Mouse (Mus musculus): ENCODE measurements around the gene Olfr1508. TPM values are rescaled to one million over a fixed set of nuclear protein-coding genes. Genes with fewer than 3 reads are reported as not detected.
"Not testable (repeated sequence)": the region's sequence is repeated elsewhere in the genome, so short reads cannot be mapped to it uniquely, and the experiment has no call there.

The Olfr1508 gene
- not detected in 2 replicates for polyA plus RNA-seq (2014; fragmentation: Nextera tagmentation; extraction: Ambion mirVana)

- Histone ChIP-seq H3K4me1 (replicated peaks; ENCODE audit: control insufficient read depth, insufficient read depth, low read length) (no peaks in the 10 kb centered on the region), H3K9me3 (ENCODE audit: control insufficient read depth, low read length) (no peaks in the 10 kb centered on the region), H3K4me3 (ENCODE audit: low read depth, low read length) (no peak within 1 kb of the TSS), H3K4me2 (ENCODE audit: low read depth, low read length, severe bottlenecking) (no peak within 1 kb of the TSS), H3K9ac (ENCODE audit: low read length) (no peak within 1 kb of the TSS), H3K27ac (ENCODE audit: low read depth, low read length) (no peak within 1 kb of the TSS), H3K36me3 (ENCODE audit: control insufficient read depth, insufficient read depth, low read length) (no peaks in the 10 kb centered on the region), H3K27me3 (ENCODE audit: control insufficient read depth, insufficient read depth, low read length) (no peaks in the 10 kb centered on the region)
- DNase-seq (ENCODE audit: low spot score) (no peak), ATAC-seq (replicated peaks; ENCODE audit: low FRiP score) (no peak)
- WGBS: 62% methylated on average over 2 of the region's 2 CpGs
These were observed at the start of gene Olfr1508 for GRCm38 (mm10) chr14:52467395-52467794. TSS of gene Olfr1508 (minus strand) at chr14:52467495.

GRCm38 (mm10) chr14:52495516-52495915, 28.2 kb upstream of the Olfr1508 start, which contains the start of gene Olfr1507:
TSS of gene Olfr1507 (minus strand) at chr14:52495749.
- ATAC-seq (replicated peaks; ENCODE audit: low FRiP score) (no peak), DNase-seq (ENCODE audit: low spot score) (no peak)
- no peaks in the 10 kb centered on the region for H3K9me3 ChIP-seq (ENCODE audit: control insufficient read depth, low read length)
- H3K36me3 ChIP-seq (ENCODE audit: control insufficient read depth, insufficient read depth, low read length): no peaks in the 10 kb centered on the region
- 85% methylated on average over 4 of the region's 4 CpGs for WGBS
- H3K9ac ChIP-seq (ENCODE audit: low read length): no peak within 1 kb of the TSS
- no peaks in the 10 kb centered on the region for H3K27me3 ChIP-seq (ENCODE audit: control insufficient read depth, insufficient read depth, low read length)
- H3K4me3 ChIP-seq (ENCODE audit: low read depth, low read length): no peak within 1 kb of the TSS
- H3K4me2 ChIP-seq (ENCODE audit: low read depth, low read length, severe bottlenecking): no peak within 1 kb of the TSS
- no peak within 1 kb of the TSS for H3K27ac ChIP-seq (ENCODE audit: low read depth, low read length)
- H3K4me1 ChIP-seq (replicated peaks; ENCODE audit: control insufficient read depth, insufficient read depth, low read length): no peaks in the 10 kb centered on the region

- Histone ChIP-seq H3K4me2 (ENCODE audit: low read depth, low read length, severe bottlenecking) (no peak overlapping the region), H3K4me1 (replicated peaks; ENCODE audit: control insufficient read depth, insufficient read depth, low read length) (no peaks in the 10 kb centered on the region), H3K27me3 (ENCODE audit: control insufficient read depth, insufficient read depth, low read length) (no peaks in the 10 kb centered on the region), H3K9ac (ENCODE audit: low read length) (no peak overlapping the region), H3K27ac (ENCODE audit: low read depth, low read length) (no peak overlapping the region), H3K9me3 (ENCODE audit: control insufficient read depth, low read length) (no peaks in the 10 kb centered on the region), H3K4me3 (ENCODE audit: low read depth, low read length) (no peak overlapping the region), H3K36me3 (ENCODE audit: control insufficient read depth, insufficient read depth, low read length) (no peaks in the 10 kb centered on the region)
- DNase-seq (ENCODE audit: low spot score) (no peak), ATAC-seq (replicated peaks; ENCODE audit: low FRiP score) (no peak)
- WGBS: 81% methylated on average over 1 of the region's 1 CpGs
These were observed 1.6 kb downstream of the Olfr1508 start for GRCm38 (mm10) chr14:52465738-52466137.

- H3K4me3 ChIP-seq (ENCODE audit: low read depth, low read length): no peak overlapping the region
- no peaks in the 10 kb centered on the region for H3K27me3 ChIP-seq (ENCODE audit: control insufficient read depth, insufficient read depth, low read length)
- no peak for DNase-seq (ENCODE audit: low spot score)
- no peak for ATAC-seq (replicated peaks; ENCODE audit: low FRiP score)
- H3K4me2 ChIP-seq (ENCODE audit: low read depth, low read length, severe bottlenecking): no peak overlapping the region
- no peaks in the 10 kb centered on the region for H3K36me3 ChIP-seq (ENCODE audit: control insufficient read depth, insufficient read depth, low read length)
- H3K27ac ChIP-seq (ENCODE audit: low read depth, low read length): no peak overlapping the region
- H3K9ac ChIP-seq (ENCODE audit: low read length): no peak overlapping the region
- no peaks in the 10 kb centered on the region for H3K9me3 ChIP-seq (ENCODE audit: control insufficient read depth, low read length)
- H3K4me1 ChIP-seq (replicated peaks; ENCODE audit: control insufficient read depth, insufficient read depth, low read length): no peaks in the 10 kb centered on the region
These were observed 5.4 kb downstream of the Olfr1508 start for GRCm38 (mm10) chr14:52461928-52462327.

GRCm38 (mm10) chr14:52451138-52451537, 16.2 kb downstream of the Olfr1508 start:
- Histone ChIP-seq H3K4me3 (ENCODE audit: low read depth, low read length) (no peak overlapping the region), H3K4me1 (replicated peaks; ENCODE audit: control insufficient read depth, insufficient read depth, low read length) (no peaks in the 10 kb centered on the region), H3K27ac (ENCODE audit: low read depth, low read length) (no peak overlapping the region), H3K4me2 (ENCODE audit: low read depth, low read length, severe bottlenecking) (no peak overlapping the region), H3K36me3 (ENCODE audit: control insufficient read depth, insufficient read depth, low read length) (no peaks in the 10 kb centered on the region), H3K9me3 (ENCODE audit: control insufficient read depth, low read length) (no peaks in the 10 kb centered on the region), H3K27me3 (ENCODE audit: control insufficient read depth, insufficient read depth, low read length) (no peaks in the 10 kb centered on the region), H3K9ac (ENCODE audit: low read length) (no peak overlapping the region)
- DNase-seq (ENCODE audit: low spot score) (no peak), ATAC-seq (replicated peaks; ENCODE audit: low FRiP score) (no peak)
- WGBS: 91% methylated on average over 8 of the region's 8 CpGs

- ATAC-seq (replicated peaks; ENCODE audit: low FRiP score): no peak
These were observed 24.6 kb downstream of the Olfr1508 start, which contains the start of gene Olfr1509 for GRCm38 (mm10) chr14:52442690-52443089. TSS of gene Olfr1509 (plus strand) at chr14:52442990.

GRCm38 (mm10) chr14:52427686-52428085, 39.6 kb downstream of the Olfr1508 start:
- H3K4me1 ChIP-seq (replicated peaks; ENCODE audit: control insufficient read depth, insufficient read depth, low read length): no peaks in the 10 kb centered on the region
- no peak overlapping the region for H3K27ac ChIP-seq (ENCODE audit: low read depth, low read length)
- 96% methylated on average over 1 of the region's 1 CpGs for WGBS
- no peaks in the 10 kb centered on the region for H3K27me3 ChIP-seq (ENCODE audit: control insufficient read depth, insufficient read depth, low read length)
- no peaks in the 10 kb centered on the region for H3K36me3 ChIP-seq (ENCODE audit: control insufficient read depth, insufficient read depth, low read length)
- H3K9me3 ChIP-seq (ENCODE audit: control insufficient read depth, low read length): no peaks in the 10 kb centered on the region
- DNase-seq (ENCODE audit: low spot score) (no peak), ATAC-seq (replicated peaks; ENCODE audit: low FRiP score) (no peak)
- H3K4me2 ChIP-seq (ENCODE audit: low read depth, low read length, severe bottlenecking): no peak overlapping the region
- H3K9ac ChIP-seq (ENCODE audit: low read length): no peak overlapping the region
- no peak overlapping the region for H3K4me3 ChIP-seq (ENCODE audit: low read depth, low read length)

More at GRCm38 (mm10) chr14:52442690-52443089, 24.6 kb downstream of the Olfr1508 start, which contains the start of gene Olfr1509:
- H3K9ac ChIP-seq (ENCODE audit: low read length): no peak within 1 kb of the TSS
- no peak within 1 kb of the TSS for H3K27ac ChIP-seq (ENCODE audit: low read depth, low read length)
- H3K4me1 ChIP-seq (replicated peaks; ENCODE audit: control insufficient read depth, insufficient read depth, low read length): no peaks in the 10 kb centered on the region
- H3K36me3 ChIP-seq (ENCODE audit: control insufficient read depth, insufficient read depth, low read length): no peaks in the 10 kb centered on the region
- no peaks in the 10 kb centered on the region for H3K27me3 ChIP-seq (ENCODE audit: control insufficient read depth, insufficient read depth, low read length)
- H3K4me3 ChIP-seq (ENCODE audit: low read depth, low read length): no peak within 1 kb of the TSS
- DNase-seq (ENCODE audit: low spot score): no peak
- H3K9me3 ChIP-seq (ENCODE audit: control insufficient read depth, low read length): no peaks in the 10 kb centered on the region
- no peak within 1 kb of the TSS for H3K4me2 ChIP-seq (ENCODE audit: low read depth, low read length, severe bottlenecking)

- H3K4me3 ChIP-seq (ENCODE audit: low read depth, low read length): no peak within 1 kb of the TSS
- no peaks in the 10 kb centered on the region for H3K27me3 ChIP-seq (ENCODE audit: control insufficient read depth, insufficient read depth, low read length)
- H3K4me1 ChIP-seq (replicated peaks; ENCODE audit: control insufficient read depth, insufficient read depth, low read length): no peaks in the 10 kb centered on the region
- H3K36me3 ChIP-seq (ENCODE audit: control insufficient read depth, insufficient read depth, low read length): no peaks in the 10 kb centered on the region
- WGBS: 86% methylated on average over 3 of the region's 3 CpGs
- no peak within 1 kb of the TSS for H3K9ac ChIP-seq (ENCODE audit: low read length)
- no peaks in the 10 kb centered on the region for H3K9me3 ChIP-seq (ENCODE audit: control insufficient read depth, low read length)
- no peak within 1 kb of the TSS for H3K27ac ChIP-seq (ENCODE audit: low read depth, low read length)
- no peak for DNase-seq (ENCODE audit: low spot score)
- ATAC-seq (replicated peaks; ENCODE audit: low FRiP score): no peak
- H3K4me2 ChIP-seq (ENCODE audit: low read depth, low read length, severe bottlenecking): no peak within 1 kb of the TSS
These were observed 53.0 kb downstream of the Olfr1508 start, which contains the start of gene Olfr1510 for GRCm38 (mm10) chr14:52414273-52414672. TSS of gene Olfr1510 (minus strand) at chr14:52414373.

GRCm38 (mm10) chr14:52410142-52410919, 57.0 kb downstream of the Olfr1508 start:
- H3K27ac ChIP-seq (ENCODE audit: low read depth, low read length); H3K36me3 ChIP-seq (ENCODE audit: control insufficient read depth, insufficient read depth, low read length); H3K4me1 ChIP-seq (replicated peaks; ENCODE audit: control insufficient read depth, insufficient read depth, low read length); H3K4me2 ChIP-seq (ENCODE audit: low read depth, low read length, severe bottlenecking); H3K9me3 ChIP-seq (ENCODE audit: control insufficient read depth, low read length); ATAC-seq (replicated peaks; ENCODE audit: low FRiP score); H3K4me3 ChIP-seq (ENCODE audit: low read depth, low read length); H3K9ac ChIP-seq (ENCODE audit: low read length); H3K27me3 ChIP-seq (ENCODE audit: control insufficient read depth, insufficient read depth, low read length); DNase-seq (ENCODE audit: low spot score): not testable (repeated sequence)
- 88% methylated on average over 7 of the region's 10 CpGs for WGBS
